Mouse (Mus musculus) testis, adult 2 months (tissue): ENCODE measurements at regions not wholly inside any gene's neighbourhood (a gene's known extent, or its start where the extent isn't known, plus 50 kb on each side); places are given as distances from the start of the nearest gene placed in this dataset.

Experiments
- CTCF ChIP-seq: fragments of 200-500 bp; IDR thresholded peaks from 2 replicates; pipeline ENCODE4 v1.5.1; 2012; ENCODE audit warnings: low read depth, mild to moderate bottlenecking, inconsistent platforms, low read length, moderate library complexity; ENCODE audit not compliant: control insufficient read depth, insufficient read depth, insufficient replicate concordance
- POLR2A ChIP-seq: fragments of 200-500 bp; IDR thresholded peaks from 2 replicates; pipeline ENCODE4 v1.6.1; 2012; ENCODE audit warnings: low read depth, mild to moderate bottlenecking, inconsistent platforms, low read length, moderate library complexity; ENCODE audit not compliant: control insufficient read depth

- no peak for TF ChIP-seq CTCF
- no peak for TF ChIP-seq POLR2A
Observed at GRCm38 (mm10) chr17:82909189-82909588, 305.9 kb upstream of the Pkdcc start.
